Mouse (Mus musculus): Measurements from ENCODE around the gene Cbl. TPM values are rescaled to one million over a fixed set of nuclear protein-coding genes. Genes with fewer than 3 reads are reported as not detected.

Gene Cbl
- polyA plus RNA-seq, 1 experiment from 2014 or later = 18.3 TPM

DNA sequence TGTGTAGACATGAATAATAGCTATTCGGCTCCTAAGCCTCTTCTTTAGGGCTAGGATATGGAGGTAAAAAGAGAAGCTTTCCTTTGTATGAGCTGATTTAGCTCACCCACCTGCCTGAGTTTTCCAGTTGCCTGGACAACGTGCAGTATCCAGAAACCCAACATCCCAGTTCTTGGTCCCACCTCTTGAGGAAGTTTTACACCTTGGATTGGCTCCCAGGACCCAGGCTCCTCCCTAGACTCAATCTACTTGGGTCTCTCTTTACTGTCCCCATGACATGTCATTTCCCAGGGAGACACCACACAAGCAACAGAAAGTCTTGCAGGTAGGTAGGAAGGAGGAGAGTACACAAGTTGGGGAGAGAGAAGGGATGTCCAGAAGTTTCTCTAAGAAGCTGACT is 6.5 kb upstream of the Cbl start, which contains the start of gene Ccdc153:
Ccdc153 (plus strand) TSS at position 278 of the 400 bp plus-strand sequence.
- no peak within 1 kb of the TSS for H3K27ac ChIP-seq (ENCODE audit: poor library complexity, severe bottlenecking)
- no peaks in the 10 kb centered on the region for H3K36me3 ChIP-seq
- ATAC-seq (ENCODE audit: insufficient number of reproducible peaks, low FRiP score) = no peak
- no peak within 1 kb of the TSS for H3K4me3 ChIP-seq
- 0 out of 2 replicates have a peak, but pooled peaks cover 6% of the 10 kb centered on the region for H3K27me3 ChIP-seq (replicated peaks)
- no peak within 1 kb of the TSS for H3K9ac ChIP-seq
- WGBS = 51% methylated on average over 2 of the region's 2 CpGs
- H3K4me1 ChIP-seq (replicated peaks) = no peaks in the 10 kb centered on the region
- no peaks in the 10 kb centered on the region; the same call in 1 of the 2 replicates for H3K9me3 ChIP-seq (replicated peaks)
- H3K4me2 ChIP-seq = no peak within 1 kb of the TSS

DNA sequence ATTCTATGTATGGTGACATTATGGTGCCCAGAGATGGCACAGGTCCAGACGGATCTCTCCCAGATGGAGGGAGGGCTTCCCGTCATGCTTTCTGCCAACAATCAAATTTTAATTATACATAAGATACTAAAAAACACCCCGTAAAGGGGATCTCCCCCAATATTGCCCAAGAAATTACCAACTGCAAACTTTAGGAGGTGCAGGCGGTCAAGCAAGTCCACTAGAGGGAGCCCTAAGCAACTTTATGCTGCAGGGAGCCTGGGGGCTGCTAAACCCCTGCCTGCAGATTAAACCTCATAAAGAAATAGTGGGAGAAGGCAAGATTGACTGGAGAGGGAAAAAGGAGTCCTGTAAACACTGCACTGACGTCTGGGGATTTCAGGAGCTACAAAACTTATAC is 5.6 kb upstream of the Cbl start:
- Histone ChIP-seq H3K4me1 (replicated peaks) (no peaks in the 10 kb centered on the region), H3K4me2 (no peak overlapping the region), H3K27ac (ENCODE audit: poor library complexity, severe bottlenecking) (no peak overlapping the region), H3K9me3 (replicated peaks) (no peaks in the 10 kb centered on the region; the same call in 1 of the 2 replicates), H3K9ac (no peak overlapping the region), H3K4me3 (no peak overlapping the region), H3K27me3 (replicated peaks) (0 out of 2 replicates have a peak, but pooled peaks cover 6% of the 10 kb centered on the region), H3K36me3 (no peaks in the 10 kb centered on the region)
- 11% methylated on average over 5 of the region's 5 CpGs for WGBS
- ATAC-seq (ENCODE audit: insufficient number of reproducible peaks, low FRiP score) = no peak

DNA sequence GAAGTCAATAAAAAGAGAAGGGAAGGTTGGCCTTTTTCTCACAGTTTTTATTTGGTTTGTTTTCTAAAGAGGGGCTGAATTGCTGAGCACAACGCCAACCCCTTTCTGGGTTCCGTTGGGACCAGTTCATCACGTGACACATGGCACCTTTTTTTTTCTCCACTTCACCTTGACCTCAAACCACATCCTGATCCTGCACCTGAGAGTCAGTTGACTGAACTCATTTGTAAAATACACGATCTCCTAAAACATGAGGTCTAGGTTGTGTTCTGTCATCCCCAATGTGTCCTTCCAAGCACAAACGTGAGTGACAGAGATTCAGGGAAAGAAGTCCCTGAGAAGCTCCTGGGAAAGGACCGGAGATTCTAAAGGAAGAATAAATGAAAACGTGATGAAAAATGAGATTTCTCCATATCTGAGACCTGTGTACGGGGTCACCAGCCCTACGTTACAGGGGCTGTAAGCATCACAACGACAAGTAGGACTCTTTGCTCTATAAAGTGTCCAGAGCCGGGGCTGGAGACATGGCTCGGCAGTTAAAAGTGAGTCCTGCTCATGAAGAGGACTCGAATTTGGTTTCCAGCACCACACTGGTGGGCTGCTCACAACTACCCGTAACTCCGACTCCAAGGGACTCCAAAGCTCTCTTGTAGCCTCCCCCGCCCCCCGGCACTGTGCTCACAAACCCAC is 4.8 kb upstream of the Cbl start:
- no peak overlapping the region for H3K27ac ChIP-seq (ENCODE audit: poor library complexity, severe bottlenecking)
- H3K4me2 ChIP-seq = no peak overlapping the region
- H3K36me3 ChIP-seq = no peaks in the 10 kb centered on the region
- no peak overlapping the region for H3K9ac ChIP-seq
- 0 out of 2 replicates have a peak, but pooled peaks cover 6% of the 10 kb centered on the region for H3K27me3 ChIP-seq (replicated peaks)
- H3K4me3 ChIP-seq = no peak overlapping the region
- no peaks in the 10 kb centered on the region for H3K4me1 ChIP-seq (replicated peaks)
- ATAC-seq (ENCODE audit: insufficient number of reproducible peaks, low FRiP score) = no peak
- no peaks in the 10 kb centered on the region; the same call in 1 of the 2 replicates for H3K9me3 ChIP-seq (replicated peaks)
- WGBS = 75% methylated on average over 17 of the region's 17 CpGs

DNA sequence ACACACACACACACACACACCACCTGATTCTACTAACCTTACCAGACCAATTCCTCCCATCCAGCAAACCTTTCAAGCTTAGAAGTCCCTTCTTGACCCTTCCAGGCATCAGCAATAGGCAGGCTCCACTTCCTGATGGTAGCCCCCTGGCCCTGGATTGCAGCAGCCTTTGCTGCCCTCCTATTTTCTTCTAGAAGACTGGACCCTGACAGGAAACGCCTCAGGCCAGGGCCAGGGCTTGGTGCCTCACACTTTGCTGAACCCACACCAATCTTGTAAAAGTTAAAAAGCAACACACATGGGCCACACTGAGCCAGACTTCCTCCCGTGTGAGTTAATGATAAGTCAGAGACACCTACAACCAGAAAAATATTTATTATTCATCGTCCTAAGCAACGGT is 3.3 kb upstream of the Cbl start:
- 62% methylated on average over 4 of the region's 4 CpGs for WGBS
- Histone ChIP-seq H3K27ac (ENCODE audit: poor library complexity, severe bottlenecking) (no peak overlapping the region), H3K9me3 (replicated peaks) (no peaks in the 10 kb centered on the region; the same call in 1 of the 2 replicates), H3K9ac (no peak overlapping the region), H3K36me3 (no peaks in the 10 kb centered on the region), H3K4me1 (replicated peaks) (peaks cover 4% of the 10 kb centered on the region), H3K27me3 (replicated peaks) (0 out of 2 replicates have a peak, but pooled peaks cover 6% of the 10 kb centered on the region), H3K4me3 (no peak overlapping the region), H3K4me2 (no peak overlapping the region)
- ATAC-seq (ENCODE audit: insufficient number of reproducible peaks, low FRiP score) = no peak

DNA sequence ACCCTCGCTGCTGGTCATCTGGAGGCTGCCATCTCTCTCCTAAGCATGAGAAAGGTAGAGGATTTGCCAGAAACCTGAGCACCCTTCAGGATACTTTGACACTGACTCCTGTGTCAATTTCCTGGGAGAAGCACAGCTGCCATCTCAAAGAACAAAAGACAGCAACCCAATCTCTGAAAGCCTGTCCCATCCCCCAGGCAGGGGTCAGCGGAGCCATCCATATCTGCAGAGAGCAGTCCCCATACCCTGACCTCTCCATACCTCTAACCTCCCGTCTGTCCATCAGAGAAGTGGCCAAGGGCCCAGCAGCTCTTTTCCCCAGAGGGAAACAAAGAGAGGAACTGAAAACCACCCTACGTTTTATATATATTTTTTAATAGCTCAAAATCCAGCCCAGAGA is 2.8 kb upstream of the Cbl start:
- H3K27ac ChIP-seq (ENCODE audit: poor library complexity, severe bottlenecking) = no peak overlapping the region
- no peaks in the 10 kb centered on the region; the same call in 1 of the 2 replicates for H3K9me3 ChIP-seq (replicated peaks)
- no peaks in the 10 kb centered on the region for H3K36me3 ChIP-seq
- H3K4me1 ChIP-seq (replicated peaks) = peaks cover 10% of the 10 kb centered on the region
- no peak overlapping the region for H3K9ac ChIP-seq
- 0 out of 2 replicates have a peak, but pooled peaks cover 5% of the 10 kb centered on the region for H3K27me3 ChIP-seq (replicated peaks)
- no peak overlapping the region for H3K4me2 ChIP-seq
- no peak for ATAC-seq (ENCODE audit: insufficient number of reproducible peaks, low FRiP score)
- no peak overlapping the region for H3K4me3 ChIP-seq
- WGBS = 53% methylated on average over 4 of the region's 4 CpGs

DNA sequence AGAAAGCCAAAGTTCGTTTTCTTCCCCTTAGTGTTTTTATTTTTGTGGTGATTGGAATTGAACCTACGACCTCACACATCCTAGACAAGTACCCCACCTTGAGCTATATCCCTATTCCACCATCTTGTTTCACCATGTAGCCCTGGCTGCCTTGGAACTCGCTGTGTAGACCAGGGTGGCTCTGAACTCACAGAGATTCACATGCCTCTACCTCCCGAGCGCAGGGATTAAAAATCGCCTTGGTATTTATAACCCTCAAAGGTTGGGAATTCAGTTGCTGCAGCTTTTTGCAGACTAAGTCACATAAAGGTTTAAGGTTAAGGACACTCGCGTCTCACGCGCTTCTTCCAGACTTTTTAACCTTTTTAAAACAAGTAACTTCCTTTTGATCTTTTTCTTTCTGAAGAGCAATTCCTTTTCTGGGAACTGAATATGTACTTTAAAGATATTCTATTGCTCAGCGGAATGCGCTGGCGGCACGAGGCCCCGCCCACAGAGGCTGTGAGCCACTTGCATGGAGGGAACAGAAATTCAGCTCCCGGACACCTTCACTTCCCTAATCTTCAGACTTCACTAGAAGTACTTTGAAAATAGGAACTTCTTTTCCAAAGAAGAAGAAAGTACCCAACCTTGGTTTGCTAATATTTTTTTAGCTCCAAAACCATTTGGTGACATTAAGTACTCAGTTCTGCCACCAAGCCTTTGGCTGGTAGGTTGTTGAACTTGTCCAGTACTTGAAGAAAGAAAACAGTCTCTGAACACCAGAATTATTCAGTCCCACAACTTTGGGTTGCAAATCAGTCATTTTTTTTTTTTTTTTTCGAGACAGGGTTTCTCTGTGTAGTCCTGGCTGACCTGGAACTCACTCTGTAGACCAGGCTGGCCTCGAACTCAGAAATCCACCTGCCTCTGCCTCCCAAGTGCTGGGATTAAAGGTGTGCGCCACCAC is 904 bp upstream of the Cbl start:
- H3K9ac ChIP-seq = peak overlapping the region; percentile 55; the same call in 1 of the 2 replicates
- peak; percentile 31; the same call in 1 of the 2 replicates for ATAC-seq (ENCODE audit: insufficient number of reproducible peaks, low FRiP score)
- 19% methylated on average over 19 of the region's 19 CpGs for WGBS

DNA sequence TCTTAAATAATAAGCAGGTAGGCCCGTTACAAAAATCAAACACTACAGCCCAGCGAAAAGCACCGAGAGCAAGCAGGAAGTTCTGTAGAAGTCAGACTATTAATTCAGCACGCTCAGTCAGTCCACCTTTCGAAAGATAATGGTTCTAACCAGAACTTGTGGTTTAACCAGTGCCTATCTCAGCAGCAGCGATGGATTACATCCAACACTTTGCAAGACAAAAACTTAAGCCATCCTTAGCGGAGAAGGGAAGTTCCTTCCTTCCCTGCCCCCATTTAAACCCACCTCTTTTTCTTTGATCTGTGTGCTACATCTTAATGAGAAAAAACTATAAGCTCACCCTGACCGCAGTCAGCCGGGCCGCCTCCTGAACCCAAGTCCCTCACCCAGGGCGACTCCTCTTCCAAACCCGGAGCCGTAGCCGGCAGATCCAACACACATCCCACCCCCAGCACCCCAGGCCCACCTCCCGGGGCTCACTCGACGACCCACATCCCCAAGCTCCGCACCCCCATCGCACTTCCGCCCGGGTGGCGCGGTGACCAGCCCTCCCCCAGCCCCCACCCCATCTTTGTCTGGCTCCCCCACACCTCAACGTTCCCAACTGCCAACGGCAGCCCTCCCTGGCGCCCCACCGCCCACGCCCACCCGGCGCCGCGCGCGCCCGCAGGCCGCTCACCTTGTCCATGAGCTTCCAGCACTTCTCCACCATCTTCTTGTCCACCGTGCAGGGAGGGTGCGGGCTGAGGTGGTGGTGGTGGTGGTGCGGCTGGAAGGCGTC is 638 bp downstream of the Cbl start:
- peak; percentile 73 for ATAC-seq (ENCODE audit: insufficient number of reproducible peaks, low FRiP score)
- H3K9me3 ChIP-seq (replicated peaks) = no peaks in the 10 kb centered on the region
- H3K27me3 ChIP-seq (replicated peaks) = no peaks in the 10 kb centered on the region
- peak overlapping the region; percentile 82 for H3K4me2 ChIP-seq
- H3K27ac ChIP-seq (ENCODE audit: poor library complexity, severe bottlenecking) = peak overlapping the region; percentile 92
- peaks cover 17% of the 10 kb centered on the region for H3K4me1 ChIP-seq (replicated peaks)
- H3K36me3 ChIP-seq = no peaks in the 10 kb centered on the region
- peak overlapping the region; percentile 94 for H3K9ac ChIP-seq
- under 1% methylated on average over 40 of the region's 40 CpGs for WGBS
- H3K4me3 ChIP-seq = peak overlapping the region; percentile 96

More for the DNA sequence above, 904 bp upstream of the Cbl start:
- Histone ChIP-seq H3K27ac (ENCODE audit: poor library complexity, severe bottlenecking) (peak overlapping the region; percentile 65), H3K4me3 (peak overlapping the region; percentile 96), H3K9me3 (replicated peaks) (no peaks in the 10 kb centered on the region), H3K4me2 (peak overlapping the region; percentile 82), H3K36me3 (no peaks in the 10 kb centered on the region), H3K4me1 (replicated peaks) (peaks cover 17% of the 10 kb centered on the region), H3K27me3 (replicated peaks) (no peaks in the 10 kb centered on the region)

DNA sequence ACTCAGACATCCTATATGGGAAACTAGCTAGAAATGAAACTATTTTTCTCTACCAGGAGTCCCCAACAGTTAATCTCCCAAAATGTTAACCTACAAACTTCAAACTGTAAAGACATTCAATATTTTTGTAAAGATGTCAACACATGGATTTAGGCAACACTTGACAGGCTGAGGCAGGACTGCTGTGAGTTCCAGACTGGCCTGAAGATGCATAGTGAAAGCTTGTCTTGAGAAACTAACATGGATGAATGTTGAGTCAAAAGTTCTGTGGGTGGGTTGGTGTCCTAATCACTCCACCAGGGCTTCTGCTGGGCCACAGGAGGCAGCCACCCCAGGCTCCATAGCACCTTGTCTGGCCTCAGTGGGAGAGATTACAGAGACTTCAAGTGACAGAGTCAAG is 2.2 kb downstream of the Cbl start:
- Histone ChIP-seq H3K27me3 (replicated peaks) (no peaks in the 10 kb centered on the region), H3K4me3 (peak overlapping the region; percentile 10; the same call in 1 of the 2 replicates), H3K4me1 (replicated peaks) (peaks cover 18% of the 10 kb centered on the region), H3K9me3 (replicated peaks) (no peaks in the 10 kb centered on the region), H3K36me3 (no peaks in the 10 kb centered on the region), H3K9ac (peak overlapping the region; percentile 11; the same call in 1 of the 2 replicates), H3K27ac (ENCODE audit: poor library complexity, severe bottlenecking) (no peak overlapping the region), H3K4me2 (peak overlapping the region; percentile 82)
- no peak for ATAC-seq (ENCODE audit: insufficient number of reproducible peaks, low FRiP score)

DNA sequence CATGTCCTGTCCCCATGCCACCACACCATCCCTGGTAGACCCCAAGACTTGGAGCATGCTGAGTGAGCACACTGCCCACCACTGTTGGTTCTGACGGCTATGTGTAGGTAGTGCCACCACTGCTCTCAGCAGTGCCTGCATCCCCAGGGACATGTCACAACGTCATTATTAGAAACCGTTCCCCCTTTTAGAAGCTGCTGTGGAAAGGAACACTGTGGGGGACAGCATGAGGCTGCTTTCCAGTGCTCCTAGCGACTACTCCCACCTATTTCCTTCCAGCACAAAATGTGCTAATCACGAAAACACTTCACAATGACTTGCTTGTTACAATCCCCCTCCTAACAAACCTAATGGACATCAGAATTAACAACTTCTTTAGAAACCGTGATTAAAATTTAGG is 7.9 kb downstream of the Cbl start:
- Histone ChIP-seq H3K9ac (no peak overlapping the region), H3K36me3 (no peaks in the 10 kb centered on the region), H3K4me2 (no peak overlapping the region), H3K4me3 (no peak overlapping the region), H3K27ac (ENCODE audit: poor library complexity, severe bottlenecking) (no peak overlapping the region), H3K4me1 (replicated peaks) (peaks cover 24% of the 10 kb centered on the region), H3K9me3 (replicated peaks) (no peaks in the 10 kb centered on the region), H3K27me3 (replicated peaks) (no peaks in the 10 kb centered on the region)
- 44% methylated on average over 6 of the region's 6 CpGs for WGBS
- no peak for ATAC-seq (ENCODE audit: insufficient number of reproducible peaks, low FRiP score)

DNA sequence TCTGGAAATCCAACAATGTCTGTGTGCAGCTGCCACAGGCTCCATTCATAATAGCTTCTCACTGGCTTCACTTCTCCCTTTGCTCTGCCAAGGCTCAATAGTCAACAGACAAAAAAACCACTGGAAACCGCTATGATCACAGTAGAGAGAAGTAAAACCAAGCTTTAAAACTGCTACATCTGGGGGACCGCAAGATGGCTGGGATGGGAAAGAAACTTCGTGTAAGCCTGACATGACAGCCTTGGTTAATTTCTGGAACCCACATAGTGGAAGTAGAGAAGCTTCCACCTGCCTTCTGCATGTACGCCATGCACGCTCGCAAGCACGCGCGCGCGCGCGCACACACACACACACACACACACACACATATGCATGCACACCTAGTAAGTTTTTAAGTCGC is 20.3 kb downstream of the Cbl start:
- Histone ChIP-seq H3K27me3 (replicated peaks) (no peaks in the 10 kb centered on the region), H3K27ac (ENCODE audit: poor library complexity, severe bottlenecking) (no peak overlapping the region), H3K4me2 (no peak overlapping the region), H3K4me1 (replicated peaks) (0 out of 2 replicates have a peak, but pooled peaks cover 3% of the 10 kb centered on the region), H3K9ac (no peak overlapping the region), H3K36me3 (peaks cover 21% of the 10 kb centered on the region), H3K9me3 (replicated peaks) (peaks cover 5% of the 10 kb centered on the region), H3K4me3 (no peak overlapping the region)
- 96% methylated on average over 14 of the region's 14 CpGs for WGBS
- ATAC-seq (ENCODE audit: insufficient number of reproducible peaks, low FRiP score) = no peak
